Mouse (Mus musculus) cerebellum, adult 11-12 months (tissue): ENCODE measurements around the gene Tmem246.
"Not testable (repeated sequence)": the region's sequence is repeated elsewhere in the genome, so short reads cannot be mapped to it uniquely, and the experiment has no call there.

Experiments
- DNase-seq: peaks from one replicate; pipeline ENCODE4 v3.0.0; 2022

Tmem246 gene

DNA sequence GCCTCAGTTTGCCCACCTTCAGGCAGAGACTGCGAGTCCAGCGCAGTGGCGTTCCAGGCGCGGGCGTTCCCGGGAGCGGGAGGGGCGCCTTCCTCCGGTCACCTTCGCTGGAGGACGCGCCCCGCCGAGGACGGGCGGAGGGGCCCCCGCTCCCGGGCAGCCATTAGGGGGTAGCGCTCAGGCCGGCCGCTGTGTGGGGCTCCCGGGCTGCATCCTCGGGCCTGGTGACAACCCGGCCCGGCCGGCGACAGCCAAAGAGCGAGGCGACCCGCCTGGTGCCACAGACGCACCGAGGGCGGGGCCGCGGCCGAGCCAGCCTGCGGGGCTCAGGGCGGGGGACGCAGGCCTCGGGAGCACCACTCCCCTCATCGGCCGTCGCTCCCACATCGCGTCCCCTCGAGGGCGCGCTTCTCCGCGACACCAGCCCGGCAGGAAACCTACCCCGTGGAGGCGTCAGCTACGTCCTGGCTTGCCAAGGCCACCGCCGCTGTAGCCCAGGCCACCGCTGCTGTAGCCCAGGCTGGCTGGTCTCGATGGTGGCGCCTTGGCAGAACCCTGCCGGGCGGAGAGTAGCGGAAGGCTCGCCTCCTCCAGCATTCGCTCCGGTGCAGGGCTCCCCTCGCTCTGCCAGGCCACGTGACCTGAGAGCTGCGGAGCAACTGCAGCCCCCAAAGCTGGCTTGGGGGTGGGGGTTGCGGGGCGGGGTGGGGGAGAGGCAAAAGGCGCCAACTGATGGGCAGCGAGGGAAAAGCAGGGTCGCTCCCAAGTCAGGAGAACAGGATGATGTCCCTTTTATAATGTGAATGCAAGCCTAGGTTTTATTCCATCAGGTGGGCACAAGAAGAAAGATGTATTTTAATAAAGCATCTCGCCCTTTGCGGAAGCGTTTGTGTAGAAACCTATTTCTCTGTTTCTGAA, at the start of gene Tmem246:
Gene Tmem246 (minus strand): TSS at position 694 of the 918 bp plus-strand sequence.
- peak; percentile 86 for DNase-seq

DNA sequence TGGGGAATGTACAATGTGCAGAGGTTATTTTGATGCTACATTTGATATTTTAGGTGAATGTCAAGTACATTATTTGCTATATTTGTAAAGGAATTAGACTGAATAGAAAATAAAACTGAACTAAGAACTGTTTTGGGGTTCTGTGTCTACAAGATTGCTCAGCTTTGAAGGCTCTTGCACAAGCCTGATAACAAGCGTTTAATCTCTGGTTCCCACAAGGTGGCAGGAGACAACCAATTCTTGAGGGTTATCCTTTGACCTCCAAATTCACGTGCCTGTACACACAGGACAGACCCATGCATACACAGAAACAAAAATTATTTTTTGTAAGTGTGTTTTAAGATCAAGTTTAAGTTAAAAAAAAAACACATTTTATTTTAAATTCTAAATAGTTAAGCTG, 42.2 kb upstream of the Tmem246 start:
- DNase-seq, result no peak

DNA sequence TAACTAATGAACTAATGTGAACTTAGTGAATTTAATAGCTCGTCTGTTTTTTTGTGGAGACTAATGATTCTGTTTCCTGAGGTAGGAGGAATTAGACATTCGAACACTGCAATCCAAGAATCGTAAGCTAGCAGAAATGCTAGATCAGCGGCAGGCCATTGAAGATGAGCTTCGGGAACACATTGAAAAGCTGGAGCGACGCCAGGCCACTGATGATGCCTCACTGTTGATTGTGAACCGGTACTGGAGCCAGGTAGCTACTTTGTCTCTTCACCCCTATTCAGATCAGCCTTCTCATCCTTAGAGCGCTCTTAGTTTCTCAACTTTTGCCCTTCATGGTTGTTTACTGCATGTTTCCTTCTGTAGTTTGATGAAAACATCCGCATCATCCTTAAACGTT, 40.1 kb upstream of the Tmem246 start:
- no peak for DNase-seq

DNA sequence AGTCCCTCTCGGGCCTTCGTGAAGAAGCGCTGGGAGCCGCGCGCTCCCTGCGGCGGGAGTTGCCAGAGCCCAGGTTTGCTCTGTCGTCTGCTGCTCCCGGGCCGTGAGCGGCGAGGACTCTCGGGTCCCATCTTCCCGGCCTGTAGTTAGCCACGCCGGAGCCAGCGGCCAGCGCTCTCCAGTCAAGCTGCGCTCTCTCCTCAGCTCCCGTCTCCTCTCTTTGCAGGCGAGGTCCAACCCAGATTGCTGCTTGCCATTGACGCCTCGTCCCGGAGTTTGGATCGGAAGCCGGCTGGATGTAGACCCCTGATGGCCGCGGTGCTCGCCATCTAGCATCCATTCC, 34.4 kb upstream of the Tmem246 start:
- DNase-seq, result no peak

DNA sequence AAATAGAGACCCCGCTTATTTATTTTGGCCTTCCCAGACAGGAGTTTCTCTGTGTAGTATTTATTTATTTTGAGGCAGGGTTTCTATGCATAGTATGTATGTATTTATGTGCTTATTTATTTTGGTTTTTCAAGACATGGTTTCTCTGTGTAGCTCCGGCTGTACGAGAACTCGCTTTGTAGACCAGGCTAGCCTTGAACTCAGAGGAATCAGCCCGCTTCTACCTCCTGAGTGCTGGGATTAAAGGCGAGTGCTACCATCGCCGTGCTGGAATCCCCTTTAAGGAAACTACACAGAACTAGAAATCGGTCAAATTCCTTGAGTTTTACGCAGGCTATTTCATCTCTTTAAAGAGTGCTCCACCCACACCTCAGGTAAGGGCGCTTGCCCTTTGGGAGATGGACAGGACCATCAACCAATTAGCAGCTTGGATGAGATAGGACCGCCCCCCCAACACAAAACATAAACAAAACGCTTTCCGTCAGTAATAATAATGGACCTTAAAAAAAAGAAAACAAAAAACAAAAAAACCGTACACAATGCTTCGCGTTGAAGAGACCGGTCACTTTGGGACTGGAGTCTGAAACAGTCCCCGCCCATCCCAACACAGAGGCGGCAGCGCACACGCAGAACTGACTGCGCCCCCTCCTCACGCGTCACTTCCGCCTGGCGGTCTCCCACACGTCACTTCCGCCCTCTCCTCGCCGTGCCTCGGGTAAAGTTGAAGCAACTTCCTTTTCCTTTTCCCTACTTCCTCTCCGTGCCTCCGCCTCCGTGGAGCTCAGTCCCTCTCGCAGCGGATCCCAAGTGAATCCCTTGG, 33.9 kb upstream of the Tmem246 start, which contains the start of gene Rnf20:
Gene Rnf20 (plus strand): TSS at position 688 of the 820 bp plus-strand sequence.
- peak; percentile 96 for DNase-seq

DNA sequence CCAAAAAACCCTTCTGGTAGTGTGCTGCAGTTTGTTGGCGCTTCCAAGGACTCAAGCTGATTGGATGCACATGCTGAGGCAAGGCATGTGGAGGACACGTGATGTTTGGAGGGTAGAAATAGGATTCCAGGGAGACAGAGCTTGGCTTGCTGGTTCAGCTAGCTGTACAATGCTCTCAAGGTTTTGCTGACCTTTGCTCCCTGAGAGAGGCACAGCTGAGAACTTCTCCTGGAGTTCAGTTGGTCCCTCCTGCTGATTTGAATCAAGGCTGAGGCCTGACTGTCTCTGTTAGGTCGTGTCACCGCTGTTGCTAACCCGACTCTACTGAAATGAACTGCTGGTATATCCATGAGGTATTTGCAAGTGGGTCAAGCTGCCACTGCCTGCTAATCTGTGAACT, 31.3 kb upstream of the Tmem246 start:
- no peak for DNase-seq

DNA sequence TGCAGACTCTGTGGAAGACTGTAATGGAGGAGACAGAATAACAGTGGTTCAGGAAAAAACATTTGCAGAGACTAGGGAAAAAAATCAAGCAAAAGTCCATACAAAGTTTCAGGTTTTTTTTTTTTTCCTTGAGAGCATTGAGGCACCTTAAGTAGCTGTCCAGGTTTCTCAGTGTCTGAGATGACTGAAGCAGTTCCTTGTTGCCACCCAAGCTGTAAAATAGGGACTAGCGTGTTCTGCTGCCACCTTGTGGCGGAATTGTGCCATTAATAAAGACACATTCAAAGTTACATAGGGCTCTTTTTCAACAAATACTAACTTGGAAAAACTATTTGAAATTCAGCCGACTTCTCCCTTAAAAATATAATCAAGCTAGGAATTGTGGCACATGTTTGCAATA, 29.3 kb upstream of the Tmem246 start:
- DNase-seq, result peak; percentile 46

DNA sequence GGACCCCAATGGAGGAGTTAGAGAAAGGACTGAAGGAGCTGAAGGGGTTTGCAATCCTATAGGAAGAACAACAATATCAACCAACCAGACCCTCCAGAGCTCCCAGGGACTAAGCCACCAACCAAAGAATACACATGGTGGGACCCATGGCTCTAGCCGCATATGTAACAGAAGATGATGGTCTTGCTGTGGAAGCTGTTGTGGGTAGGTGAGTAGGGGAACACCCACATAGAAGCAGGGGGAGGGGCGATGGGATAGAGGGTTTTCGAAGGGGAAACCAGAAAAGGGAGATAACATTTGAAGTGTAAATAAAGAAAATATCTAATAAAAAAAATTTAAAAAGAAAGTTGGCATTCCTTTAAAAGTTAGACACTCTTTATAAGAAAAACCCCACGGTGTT, 27.3 kb upstream of the Tmem246 start:
- DNase-seq, result not testable (repeated sequence)

DNA sequence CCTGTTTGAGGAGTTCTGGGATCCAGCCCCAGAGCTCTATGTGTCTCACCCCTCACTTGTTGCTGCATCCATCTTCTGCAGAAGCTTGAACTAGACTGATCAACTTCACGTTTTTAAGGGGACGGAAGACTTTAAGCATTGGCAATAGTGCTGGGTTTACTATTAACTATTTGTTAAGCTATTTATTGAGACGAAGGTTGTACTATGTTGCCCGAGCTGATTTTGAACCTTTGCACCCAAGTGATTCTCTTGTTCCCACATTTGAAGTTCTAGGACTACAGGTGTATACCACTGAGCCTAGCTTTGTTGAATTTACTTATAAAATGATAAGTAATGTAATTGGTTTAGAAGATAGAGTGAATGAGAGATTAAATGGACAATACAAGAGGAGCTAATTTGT, 26.2 kb upstream of the Tmem246 start:
- DNase-seq, result no peak

DNA sequence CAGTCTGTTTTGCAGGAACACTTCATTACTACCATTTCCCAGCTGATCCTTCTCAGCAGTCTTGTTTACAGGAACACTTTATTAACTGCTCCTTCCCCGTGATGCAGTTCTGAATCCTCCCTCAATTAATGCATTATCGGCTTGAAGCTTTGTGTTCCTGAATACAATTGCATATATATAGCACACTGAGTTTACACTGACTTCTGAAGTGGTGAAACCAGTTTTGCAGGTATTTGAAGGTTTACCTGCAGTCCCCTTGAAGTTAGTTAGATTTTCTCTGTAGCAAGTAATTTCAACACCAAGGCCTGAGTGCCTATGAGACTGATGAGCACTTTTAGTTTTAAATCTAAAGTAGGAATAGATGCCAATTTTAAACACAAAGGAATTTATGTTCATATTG, 24.6 kb upstream of the Tmem246 start:
- DNase-seq, result no peak

DNA sequence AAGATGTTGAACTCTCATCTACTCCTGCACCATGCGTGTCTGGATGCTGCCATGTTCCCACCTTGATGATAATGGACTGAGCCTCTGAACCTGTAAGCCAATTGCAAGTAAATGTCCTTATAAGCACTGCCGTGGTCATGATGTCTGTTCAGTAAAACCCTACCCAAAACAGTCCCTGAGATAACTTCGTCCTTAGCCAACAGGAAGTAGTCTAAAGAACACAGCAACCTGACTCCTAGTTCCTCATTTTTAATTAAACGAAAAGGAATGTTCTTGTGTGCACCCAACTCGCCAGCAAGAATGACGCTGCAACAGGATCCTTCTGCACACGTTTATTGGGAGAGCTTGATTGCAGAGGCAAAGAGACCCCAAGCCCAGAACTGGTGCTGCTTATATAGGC, 22.2 kb upstream of the Tmem246 start:
- DNase-seq, result not testable (repeated sequence)

DNA sequence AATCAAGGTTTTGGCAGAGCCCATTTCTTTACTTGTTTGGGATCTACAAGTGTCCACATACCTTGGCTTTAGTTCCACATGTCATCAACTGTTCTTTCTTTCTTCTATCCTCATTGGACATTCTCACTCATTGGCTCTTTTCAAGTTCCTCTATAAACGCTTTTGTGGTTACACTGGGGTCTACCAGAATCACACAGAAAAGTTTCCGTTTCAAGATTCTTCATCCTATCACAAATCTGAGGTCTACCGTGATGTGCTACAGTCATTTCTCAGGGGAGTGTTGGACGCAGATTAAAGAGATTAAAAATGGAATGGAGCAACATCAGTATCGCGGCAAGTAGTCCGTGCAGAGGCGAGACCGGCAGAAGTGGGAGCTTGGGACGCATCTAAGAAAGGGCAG, 19.2 kb upstream of the Tmem246 start:
- no peak for DNase-seq

DNA sequence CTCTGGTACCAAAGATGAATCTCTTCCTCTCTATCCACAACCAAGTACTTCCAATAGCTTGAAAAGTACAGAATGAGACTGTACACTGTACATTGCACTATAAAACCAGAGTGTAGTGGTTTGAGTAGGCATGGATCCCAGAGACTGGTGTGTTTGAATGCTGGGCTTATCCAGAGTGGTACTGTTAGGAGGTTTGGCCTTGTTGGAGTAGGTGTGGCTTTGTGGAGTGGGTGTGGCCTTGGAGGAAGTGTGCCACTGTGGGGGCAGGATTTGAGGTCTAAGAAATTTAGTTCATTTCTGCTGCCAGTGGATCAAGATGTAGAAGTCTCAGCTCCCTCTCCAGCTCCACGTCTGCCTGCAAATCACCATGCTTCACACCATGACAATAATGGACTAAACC, 7.8 kb upstream of the Tmem246 start:
- DNase-seq, result no peak

DNA sequence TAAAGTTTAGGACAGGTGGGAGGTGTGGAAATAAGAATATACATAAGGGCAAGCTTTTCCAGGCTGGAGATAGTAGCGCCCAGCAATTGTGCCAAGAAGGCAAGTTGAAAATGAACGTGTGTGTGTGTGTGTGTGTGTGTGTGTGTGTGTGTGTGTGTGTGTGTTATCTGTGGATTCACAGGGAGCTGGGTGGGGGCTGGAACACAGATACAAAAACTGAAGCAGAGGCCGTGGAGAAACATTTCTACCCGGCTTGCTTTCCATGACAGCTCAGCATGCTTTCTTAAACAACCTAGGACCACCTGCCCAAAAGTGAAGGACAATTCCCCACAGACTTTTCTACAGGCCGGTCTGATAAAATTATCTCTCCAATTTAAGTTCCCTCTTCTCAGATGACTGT, 6.9 kb upstream of the Tmem246 start:
- no peak for DNase-seq

DNA sequence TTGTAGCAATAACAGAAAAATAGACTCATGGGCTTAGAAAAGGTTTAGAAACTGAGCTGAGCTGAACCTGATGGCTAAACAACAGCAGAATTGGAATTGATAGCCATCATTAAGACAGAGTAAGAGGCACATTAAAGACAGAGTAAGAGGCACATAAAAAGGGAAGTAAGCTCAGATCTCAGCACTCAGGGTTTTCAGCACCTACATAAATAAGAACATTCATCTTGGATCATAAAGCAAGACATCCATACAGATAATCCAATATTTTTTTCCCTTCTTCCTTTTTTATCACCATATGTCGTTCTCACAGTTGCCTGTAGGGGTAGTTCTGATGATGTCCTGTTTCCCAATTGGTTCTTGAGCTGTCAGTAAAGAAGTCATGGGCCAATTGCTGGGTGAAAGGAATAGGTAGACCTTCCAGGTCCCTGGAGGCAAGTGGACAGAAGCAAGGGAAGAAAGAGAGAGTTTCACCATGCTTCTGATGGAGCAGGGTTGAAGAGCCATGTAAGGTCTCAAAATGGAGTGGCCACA, 6.4 kb upstream of the Tmem246 start:
- DNase-seq, result no peak

DNA sequence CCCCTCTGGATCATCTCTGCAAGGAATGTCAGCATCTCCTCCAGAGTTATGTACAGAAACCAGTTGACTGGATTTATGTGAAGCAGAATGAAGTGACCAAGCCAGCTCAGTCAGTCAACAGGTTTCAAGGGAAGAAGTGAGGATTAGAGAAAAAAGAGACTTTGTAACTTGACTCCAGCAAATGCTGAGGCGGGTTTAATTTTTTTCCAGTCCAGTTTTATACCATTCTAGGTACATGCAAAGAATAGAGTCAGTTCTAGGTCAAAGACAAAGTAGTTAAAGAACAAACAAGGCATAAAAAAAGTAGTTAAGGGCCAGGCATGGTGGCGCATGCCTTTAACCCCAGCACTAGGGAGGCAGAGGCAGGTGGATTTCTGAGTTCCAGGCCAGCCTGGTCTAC, 5.5 kb upstream of the Tmem246 start:
- no peak for DNase-seq

DNA sequence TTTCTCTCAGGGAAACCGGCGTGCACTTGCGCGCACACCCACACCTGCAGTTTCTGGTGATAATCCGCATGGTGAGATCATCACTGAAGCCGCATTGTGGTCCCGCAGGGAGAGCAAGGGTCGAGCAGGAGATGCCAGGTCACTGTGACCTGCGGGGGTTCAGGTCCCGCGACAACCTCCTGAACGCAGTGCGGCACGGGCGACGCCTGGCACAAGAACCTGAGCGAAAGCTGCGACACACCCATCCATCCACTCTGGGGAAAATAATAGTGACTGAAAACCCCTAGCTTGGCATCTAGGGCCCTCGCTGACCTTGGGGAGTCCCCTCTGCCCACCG, 862 bp downstream of the Tmem246 start:
- no peak for DNase-seq

DNA sequence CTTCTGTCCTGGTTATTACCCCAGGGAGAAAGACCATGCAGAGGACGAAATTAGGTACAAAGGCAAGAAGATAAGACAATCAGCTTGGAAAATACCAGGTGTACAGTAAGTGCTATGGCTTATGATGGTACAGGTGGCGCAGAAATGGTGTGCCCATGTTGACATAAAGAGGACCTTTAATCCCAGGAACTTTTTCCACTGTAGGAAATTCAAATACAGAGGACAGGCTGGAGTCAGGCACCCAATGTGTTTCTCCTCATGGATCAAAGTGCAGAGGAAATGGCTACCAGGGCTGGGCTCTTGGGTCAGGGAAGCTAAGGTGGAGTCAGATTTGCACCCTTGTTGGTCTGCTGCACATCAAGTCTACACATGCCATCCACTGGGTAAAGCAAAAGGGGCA, 7.5 kb downstream of the Tmem246 start:
- DNase-seq, result no peak

DNA sequence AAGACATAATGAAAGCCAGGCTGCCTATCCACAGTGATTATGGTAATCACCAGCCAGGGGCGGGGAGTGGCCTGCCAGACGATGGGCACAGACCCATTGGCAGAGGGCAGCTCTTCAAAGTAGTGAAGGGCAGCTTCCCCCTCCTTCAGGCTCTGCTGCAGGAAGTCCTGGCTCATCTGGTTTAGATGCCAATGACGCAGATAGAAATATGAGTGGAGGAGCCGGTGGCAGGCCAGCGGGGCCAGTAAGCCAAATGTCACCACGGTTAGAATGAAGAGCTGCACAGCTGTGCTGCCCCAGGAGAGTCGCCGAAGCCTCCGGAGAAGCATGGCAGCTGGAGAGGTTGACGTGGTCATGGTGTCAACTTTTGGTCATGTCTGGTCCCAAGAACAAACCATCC, 10.9 kb downstream of the Tmem246 start:
- no peak for DNase-seq

DNA sequence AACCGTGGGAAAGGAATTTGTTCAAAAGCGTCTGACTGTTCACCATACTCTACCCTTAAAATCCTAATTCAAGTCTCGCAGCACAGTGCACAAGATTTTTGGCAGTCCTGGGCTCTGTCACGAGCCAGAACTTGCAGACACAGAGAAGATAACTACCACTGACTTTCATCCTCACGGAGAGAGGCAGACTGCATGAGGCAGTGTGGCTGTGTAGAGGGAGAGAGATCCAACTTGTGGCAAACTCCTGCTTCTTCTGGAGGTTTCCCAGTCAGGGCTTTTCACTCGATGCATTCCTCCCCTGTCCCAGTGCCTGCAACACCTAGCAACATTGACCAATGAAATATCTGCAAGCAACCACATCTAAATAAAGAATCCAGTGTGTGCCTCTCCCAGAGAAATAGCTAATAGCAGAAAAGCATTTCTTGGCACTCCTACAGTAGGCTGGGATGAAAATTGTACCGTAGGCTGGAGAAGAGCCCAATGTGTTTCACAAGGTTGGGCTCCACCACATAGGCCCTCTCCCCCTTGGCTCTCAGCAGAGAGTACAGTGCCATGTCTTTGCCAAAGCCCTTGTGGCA, 12.1 kb downstream of the Tmem246 start:
- no peak for DNase-seq

DNA sequence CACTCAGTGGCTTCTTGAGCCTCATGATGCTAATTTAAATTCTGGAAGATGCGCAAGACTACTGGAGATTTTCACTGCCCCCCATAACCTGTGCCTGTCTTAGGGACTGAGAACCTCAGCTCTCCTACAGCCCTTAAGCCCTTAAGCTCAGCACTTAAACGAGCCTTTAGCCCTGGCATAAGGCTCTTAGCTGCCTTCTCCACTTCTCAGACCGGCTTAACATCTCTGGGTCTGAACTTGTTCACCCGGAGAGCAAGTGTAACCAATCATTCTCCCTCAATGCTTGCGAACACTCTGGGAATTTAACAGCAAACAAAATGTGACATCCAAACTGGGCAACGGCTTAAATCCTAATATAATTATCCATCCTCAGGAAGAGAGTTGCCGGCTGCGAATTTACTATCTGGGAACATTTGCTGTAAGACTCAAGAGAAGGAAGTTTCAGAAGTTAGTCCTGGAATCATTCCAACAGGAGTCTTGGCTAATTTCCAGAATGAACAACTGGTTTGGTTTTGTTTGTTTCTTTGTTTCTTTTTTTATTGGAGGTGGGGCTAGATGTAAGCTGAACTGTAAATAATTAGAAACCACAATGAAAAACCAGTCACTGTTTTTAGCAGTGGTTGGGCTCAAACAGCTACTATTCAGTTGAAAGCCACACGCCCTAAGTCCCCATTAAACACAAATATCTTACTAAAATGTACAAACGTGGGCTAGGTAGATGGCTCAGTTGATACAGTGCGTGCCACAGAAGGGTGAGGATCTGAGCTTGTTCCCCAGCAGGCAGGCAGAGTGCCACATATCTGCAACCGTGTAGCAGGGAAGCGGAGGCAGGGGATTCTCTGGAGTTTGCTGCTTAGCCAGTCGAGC, 13.5 kb downstream of the Tmem246 start:
- no peak for DNase-seq

DNA sequence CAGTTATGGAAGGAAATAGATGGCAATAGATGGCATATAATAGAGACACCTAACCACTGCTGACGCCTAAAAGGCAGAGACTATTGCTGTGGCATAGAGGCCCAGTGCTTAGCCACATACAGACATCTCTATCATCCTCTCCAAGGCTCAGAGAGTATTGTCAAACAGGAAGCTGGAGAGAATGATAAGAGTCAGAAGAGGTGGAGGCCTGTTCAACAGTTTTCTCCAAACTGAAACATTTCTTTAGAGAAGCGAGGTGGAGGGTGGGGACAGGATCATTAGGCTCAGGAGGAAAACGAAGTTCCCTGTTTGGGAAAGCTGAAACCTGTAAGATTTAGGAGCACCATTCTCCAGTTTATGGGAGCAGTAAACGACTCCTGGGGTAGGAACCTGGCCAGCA, 16.4 kb downstream of the Tmem246 start:
- DNase-seq, result no peak

DNA sequence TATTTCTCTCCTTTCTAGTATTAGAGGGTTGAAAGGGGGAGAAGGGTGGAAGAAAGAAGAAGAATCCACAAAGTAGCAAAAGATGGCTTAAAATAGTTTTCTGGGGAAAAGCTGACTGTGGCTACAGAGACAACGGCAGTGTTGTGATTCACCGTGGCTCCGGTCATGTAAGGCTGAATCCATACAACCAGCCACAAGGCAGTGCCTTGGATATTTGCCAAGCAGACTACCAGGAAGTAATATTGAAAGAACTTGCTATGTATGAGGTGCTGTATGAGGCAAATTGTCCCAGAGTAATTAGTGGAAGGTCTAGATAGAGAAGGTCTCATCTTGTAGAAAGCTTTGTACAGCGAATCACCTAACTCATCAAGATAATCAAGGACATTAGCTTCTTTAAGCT, 25.5 kb downstream of the Tmem246 start:
- no peak for DNase-seq
